Mouse (Mus musculus) lung, adult 2 months (tissue): ENCODE results near the gene Zfp853.

Experiments used
- CTCF ChIP-seq: fragments of 200-500 bp; IDR thresholded peaks from 2 replicates; pipeline ENCODE4 v1.5.1; 2011; ENCODE audit warnings: mild to moderate bottlenecking, low read length, control low read depth; ENCODE audit not compliant: insufficient read depth
- POLR2A ChIP-seq: fragments of 200-500 bp; IDR thresholded peaks from 2 replicates; pipeline ENCODE4 v1.6.1; 2011; ENCODE audit warnings: low read depth, mild to moderate bottlenecking, control low read depth, low read length, borderline replicate concordance; ENCODE audit errors: extremely low read depth

DNA sequence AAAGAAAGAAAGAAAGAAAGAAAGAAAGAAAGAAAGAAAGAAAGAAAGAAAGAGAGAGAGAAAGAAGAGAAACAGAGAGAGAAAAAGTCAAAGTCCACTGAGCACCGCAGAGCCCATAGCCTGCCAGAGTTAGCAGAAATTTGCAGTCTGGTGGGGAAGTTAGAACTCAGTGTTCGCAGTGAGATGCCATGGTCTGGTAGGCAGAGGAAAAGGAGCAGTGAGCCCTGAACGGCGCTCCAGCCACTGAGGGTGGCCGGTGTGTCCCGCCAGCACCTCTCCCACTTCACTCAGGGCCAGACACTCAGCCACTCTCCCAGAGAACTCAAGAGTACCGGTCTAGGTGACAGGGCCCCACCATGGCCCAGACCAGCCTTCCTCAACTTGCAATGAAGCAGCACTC, 10.8 kb upstream of the Zfp853 start:
- no peak for TF ChIP-seq CTCF
- no peak for TF ChIP-seq POLR2A
